Mouse (Mus musculus): ENCODE results near the gene Fkbp9.
"Not testable (repeated sequence)": the region's sequence is repeated elsewhere in the genome, so short reads cannot be mapped to it uniquely, and the experiment has no call there.

The Fkbp9 gene

GRCm38 (mm10) chr6:56837621-56838020, 5.8 kb downstream of the Fkbp9 start:
- no peak for DNase-seq (ENCODE audit: low read depth, low spot score)

DNA sequence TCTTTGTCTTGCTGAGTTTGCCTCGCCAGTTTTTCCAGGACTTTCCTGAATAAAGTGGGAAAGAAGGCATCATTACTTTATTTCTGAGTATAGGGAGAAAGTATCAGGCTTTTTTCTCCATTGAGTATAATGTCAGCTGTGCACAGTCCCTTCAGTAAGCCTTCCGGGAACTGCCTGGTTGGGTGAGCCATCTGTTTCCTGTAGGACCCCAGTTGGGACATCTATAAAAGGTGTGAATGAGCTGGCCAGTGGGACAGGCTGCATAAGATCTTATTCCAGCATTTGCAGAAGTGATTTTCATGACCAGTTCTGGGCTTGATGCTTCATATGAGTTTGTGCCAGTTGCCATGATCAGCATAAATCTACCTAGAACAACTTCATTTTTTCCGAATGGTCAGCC, 11.4 kb downstream of the Fkbp9 start:
- DNase-seq (ENCODE audit: low read depth, low spot score): no peak

- DNase-seq (ENCODE audit: low read depth, low spot score): no peak
These were observed 12.5 kb downstream of the Fkbp9 start for GRCm38 (mm10) chr6:56844365-56844764.

DNA sequence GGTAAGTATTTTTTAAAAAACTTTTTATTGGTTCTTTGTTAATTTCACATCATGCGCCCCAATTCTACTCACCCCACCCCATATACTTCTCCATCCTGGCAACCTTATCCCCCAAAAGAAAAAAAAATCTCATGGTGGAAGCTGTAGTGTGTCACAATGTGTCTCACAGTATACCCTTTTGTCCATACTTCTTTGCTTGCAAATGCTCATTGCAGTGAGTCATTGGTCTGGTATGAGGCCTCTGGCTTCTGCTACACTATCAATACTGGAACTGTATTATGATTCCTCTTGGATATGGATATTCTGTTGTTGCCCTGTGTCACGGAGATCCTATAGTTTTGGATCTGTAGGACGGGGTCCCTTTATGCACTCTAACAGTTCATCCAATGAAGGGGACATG, 17.1 kb downstream of the Fkbp9 start:
- DNase-seq (ENCODE audit: low read depth, low spot score): no peak

DNA sequence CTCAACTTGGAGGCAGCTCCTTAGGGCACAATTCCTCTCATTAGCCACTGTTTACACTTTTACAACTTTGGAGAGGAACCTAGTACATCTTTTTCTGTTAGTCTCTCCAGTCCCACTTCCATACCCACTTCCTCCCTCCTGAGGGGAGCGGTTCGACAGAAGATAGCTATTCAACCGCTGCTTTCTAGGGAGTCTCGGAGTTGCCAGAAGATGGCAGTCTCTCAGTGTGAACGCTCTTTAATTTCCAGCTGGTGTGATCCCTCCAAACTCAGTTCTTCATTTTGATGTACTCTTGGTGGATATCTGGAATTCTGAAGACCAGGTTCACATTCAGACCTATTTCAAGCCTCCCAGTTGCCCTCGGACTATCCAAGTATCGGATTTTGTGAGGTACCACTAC, 18.5 kb downstream of the Fkbp9 start:
- DNase-seq (ENCODE audit: low read depth, low spot score): no peak

GRCm38 (mm10) chr6:56854803-56855202, 22.9 kb downstream of the Fkbp9 start:
- DNase-seq (ENCODE audit: low read depth, low spot score): no peak

DNA sequence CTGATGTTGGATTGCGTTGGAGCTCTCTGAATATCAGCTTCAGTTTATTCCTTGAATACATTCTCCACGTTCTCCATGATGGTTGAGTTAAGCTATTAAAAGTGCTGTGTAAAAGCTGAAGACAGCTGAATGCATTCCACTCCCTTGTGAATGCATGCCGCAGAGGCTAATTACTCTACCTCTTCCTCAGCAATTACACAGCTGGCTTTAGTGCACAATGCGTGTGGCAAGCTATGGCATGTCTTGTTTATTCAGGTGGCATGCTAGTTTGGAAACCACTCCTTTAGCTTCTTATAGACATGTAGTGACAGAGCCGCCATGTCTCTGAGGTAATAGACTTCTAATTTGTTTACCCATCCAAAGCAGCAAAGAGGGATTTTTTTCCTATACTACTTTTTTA, 24.9 kb downstream of the Fkbp9 start:
- peak; percentile 36 for DNase-seq (ENCODE audit: low read depth, low spot score)

DNA sequence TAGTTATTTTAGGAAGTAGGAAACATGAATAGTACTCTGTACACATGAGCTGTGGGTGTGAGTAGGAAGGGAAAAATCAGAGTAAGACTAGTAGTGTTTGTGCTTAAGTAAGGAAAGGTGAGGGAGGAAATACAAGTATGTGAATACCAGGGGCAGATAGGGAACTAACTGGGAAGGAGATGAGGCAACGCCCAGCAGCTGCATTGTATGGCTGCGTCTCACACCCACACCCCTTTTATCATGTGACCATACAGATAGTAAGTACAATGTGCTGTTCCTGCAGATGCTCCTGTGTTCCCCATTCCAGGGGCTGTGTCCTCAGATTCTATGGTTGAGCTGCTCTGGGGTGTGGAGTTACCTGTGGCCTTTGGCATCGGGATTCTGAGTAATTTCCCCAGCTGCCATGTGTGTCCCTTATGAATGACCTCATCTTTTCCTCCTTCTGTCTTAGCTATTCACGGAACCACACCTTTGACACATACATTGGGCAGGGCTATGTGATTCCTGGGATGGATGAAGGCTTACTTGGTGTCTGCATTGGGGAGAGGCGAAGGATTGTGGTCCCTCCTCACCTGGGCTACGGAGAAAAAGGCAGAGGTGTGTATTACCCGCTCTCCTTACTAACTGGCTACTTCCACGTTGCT, 28.5 kb downstream of the Fkbp9 start:
- DNase-seq (ENCODE audit: low read depth, low spot score): no peak

DNA sequence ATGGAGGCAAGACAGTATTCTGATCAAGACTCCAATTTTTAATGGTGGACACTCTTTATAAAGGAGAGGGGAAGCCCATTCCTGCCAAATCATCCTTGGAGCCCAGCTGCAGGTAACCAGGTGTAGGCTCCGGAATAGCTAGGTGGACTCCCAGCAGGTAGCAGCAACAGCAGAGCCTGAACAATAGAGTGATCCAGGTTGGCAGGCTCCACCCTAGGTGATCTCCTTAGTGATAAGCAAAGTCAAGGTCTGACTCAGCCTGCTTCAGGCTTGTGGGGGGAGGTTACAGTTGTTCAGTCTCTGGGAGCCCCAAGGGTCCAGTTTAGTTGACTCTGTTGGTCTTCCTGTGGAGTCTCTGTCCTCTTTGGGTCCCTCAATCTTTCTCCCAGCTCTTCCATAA, 35.0 kb downstream of the Fkbp9 start:
- DNase-seq (ENCODE audit: low read depth, low spot score): not testable (repeated sequence)

DNA sequence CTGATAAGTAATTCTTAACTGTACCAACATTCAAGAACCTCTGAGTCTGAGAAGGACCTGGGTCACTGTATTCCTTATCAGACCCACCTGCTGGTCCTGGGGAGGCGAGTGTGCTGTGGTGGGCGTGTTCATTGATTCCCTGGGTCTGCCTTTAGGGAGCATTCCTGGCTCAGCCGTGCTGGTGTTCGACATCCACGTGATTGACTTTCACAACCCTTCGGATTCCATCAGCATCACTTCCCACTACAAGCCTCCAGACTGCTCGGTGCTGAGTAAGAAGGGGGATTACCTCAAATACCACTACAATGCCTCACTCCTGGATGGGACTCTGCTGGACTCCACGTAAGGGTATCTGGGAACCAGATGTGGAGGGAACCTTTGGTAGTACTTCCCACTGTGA, 36.7 kb downstream of the Fkbp9 start:
- no peak for DNase-seq (ENCODE audit: low read depth, low spot score)

DNA sequence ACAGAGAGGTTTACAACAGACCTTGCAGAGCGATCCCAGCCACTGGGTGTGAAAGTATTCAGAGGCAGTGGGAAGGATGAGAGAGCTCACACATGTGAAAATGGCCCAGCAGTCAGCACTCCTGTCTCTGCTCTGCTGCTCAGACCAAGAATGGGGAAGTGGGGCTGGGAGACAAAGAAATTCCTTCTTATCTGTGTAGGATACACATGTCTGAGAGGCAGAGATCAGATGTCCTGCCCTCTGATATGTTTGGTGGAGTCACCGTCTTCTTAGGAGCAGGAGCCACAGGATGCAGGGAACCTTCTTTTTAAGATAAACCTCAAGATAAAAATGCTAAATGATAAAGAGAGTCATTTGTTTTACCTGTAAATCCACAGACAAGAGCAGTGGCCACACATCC, 38.2 kb downstream of the Fkbp9 start:
- DNase-seq (ENCODE audit: low read depth, low spot score): no peak

- DNase-seq (ENCODE audit: low read depth, low spot score): no peak
These were observed 45.0 kb downstream of the Fkbp9 start for GRCm38 (mm10) chr6:56876870-56877269.

- DNase-seq (ENCODE audit: low read depth, low spot score): no peak
These were observed 46.1 kb downstream of the Fkbp9 start for GRCm38 (mm10) chr6:56877985-56878384.

DNA sequence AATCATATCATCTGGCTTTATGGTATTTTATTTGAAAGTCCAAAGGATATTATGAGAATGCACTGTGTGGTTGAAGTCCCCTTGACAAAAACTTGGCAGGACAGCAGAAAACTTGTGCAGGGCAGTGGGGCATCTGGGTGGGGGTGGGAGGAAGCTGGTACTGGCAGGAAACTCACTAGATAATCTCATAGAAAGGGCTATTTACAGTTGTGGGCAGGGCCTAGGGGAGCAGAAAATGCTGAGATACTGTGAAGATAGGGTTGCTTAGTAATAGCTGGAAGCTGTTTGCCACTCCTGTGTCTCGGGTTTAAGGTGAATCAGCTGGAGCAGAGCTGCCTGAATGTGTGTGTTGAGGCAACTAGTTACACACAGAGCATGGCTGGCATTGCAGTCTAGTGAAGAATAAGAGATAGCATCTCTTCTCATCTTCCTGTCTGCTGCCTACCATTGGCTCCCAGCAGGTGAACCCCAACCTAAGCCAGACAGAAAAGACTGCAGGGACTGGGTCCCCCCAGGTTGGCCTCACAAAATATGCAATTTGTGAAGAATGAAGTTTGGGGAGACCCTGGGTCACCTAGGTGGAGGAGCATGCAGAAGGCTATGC, 47.6 kb downstream of the Fkbp9 start:
- DNase-seq (ENCODE audit: low read depth, low spot score): no peak

DNA sequence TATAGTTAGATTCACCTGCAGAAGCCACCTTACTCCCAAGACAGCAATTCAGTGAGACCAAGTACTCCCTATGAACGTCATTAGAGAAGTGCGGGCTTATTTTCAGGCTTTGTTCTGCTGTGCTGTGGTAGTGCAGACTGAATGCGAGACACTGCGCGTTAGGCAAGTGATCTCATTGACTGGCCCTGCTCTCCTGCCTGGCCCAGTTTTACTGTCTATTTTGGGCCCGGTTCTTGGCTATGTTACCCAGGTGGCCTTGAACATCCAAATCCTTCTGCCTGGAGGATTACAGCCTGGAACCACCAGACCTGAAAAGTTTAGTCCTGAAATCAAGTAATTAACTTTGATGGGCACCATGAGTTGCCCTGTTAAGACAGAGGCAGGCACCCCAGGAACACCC, 56.7 kb downstream of the Fkbp9 start:
- DNase-seq (ENCODE audit: low read depth, low spot score): no peak

DNA sequence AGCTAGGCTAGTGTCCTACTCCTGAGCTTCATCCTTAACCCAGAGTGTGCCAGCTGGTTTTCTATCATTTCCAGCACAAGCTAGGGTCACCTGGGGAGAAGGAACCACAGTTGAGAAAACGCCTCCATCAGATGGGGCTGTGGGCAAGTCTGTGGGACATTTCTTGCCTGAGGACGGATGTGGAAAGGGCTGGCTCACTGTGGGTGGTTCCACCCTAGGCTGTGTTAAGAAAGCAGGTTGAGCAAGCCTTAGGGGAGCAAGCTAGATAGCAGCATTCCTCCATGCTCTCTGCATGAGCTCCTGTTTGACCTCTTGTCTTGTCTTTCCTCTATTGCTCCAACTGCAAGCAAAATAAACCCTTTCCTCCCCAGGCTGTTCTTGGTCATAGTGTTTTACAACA, 58.9 kb downstream of the Fkbp9 start:
- no peak for DNase-seq (ENCODE audit: low read depth, low spot score)

- no peak for DNase-seq (ENCODE audit: low read depth, low spot score)
These were observed 67.7 kb downstream of the Fkbp9 start for GRCm38 (mm10) chr6:56899601-56900000.

DNA sequence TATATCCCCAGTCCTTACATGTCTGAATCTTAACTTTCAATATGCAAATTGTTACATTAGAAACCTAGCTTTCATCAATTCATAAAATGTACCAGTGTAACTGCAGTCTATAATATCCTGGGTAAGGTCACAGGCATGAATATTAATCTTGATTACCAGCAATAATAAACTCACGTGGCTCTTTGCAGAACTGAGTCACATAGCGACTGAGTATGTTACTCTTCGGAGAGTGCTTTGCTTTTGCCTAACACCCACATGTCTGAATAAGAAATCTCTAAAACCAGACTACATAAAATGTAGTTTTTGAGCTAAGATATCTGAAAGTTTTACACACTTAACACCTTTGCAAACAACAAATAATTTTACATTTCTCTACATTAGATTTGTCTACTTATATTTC, 69.5 kb downstream of the Fkbp9 start:
- no peak for DNase-seq (ENCODE audit: low read depth, low spot score)

GRCm38 (mm10) chr6:56901824-56902386, 70.0 kb downstream of the Fkbp9 start:
- DNase-seq (ENCODE audit: low read depth, low spot score): no peak

- DNase-seq (ENCODE audit: low read depth, low spot score): no peak
These were observed 71.0 kb downstream of the Fkbp9 start for GRCm38 (mm10) chr6:56902606-56903520.

- DNase-seq (ENCODE audit: low read depth, low spot score): no peak
These were observed 72.0 kb downstream of the Fkbp9 start for GRCm38 (mm10) chr6:56903831-56904230.

DNA sequence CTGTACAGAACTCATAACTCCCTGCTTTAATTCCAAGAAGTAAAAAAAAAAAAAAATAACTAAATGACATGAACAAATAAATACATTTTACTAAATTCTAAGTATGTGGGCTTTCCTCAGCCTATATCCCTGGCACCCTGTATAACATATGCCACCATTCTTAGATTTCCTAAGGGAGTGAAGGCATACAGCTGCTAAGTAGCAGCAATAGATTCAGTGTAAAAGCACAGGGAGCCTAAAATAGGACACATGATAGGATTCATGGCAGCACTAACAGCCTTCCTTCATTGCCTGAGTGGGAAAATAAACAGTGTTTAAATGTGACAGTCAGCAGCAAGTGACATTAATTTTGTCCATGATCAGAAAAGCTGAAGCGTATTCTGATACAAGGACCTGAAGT, 72.5 kb downstream of the Fkbp9 start:
- DNase-seq (ENCODE audit: low read depth, low spot score): no peak

All from forelimb bud, embryonic 11.5 days (tissue).